Mouse (Mus musculus) stomach, postnatal 0 days (tissue): ENCODE results near the gene Frem3. TPM values are rescaled to one million over a fixed set of nuclear protein-coding genes. Genes with fewer than 3 reads are reported as not detected.
A peak's percentile ranks its signal among the peaks of the same experiment; 100 is the strongest.
"Not testable (repeated sequence)": the region's sequence is repeated elsewhere in the genome, so short reads cannot be mapped to it uniquely, and the experiment has no call there.

Source experiments
- ATAC-seq: fragments of 200-750 bp; cut with Nextera tagmentation; 2 replicates; pipeline ENCODE4 v1.8.0; 2017; ENCODE audit not compliant: low FRiP score, low TSS enrichment
- DNase-seq: peaks from one replicate; pipeline ENCODE4 v3.0.0-alpha.2; 2016; ENCODE audit warnings: low spot score
- H3K27ac ChIP-seq: fragments of 300-500 bp; sonication (generic); replicated peaks from 2 replicates; pipeline ENCODE4 v1.5.1; 2014; ENCODE audit warnings: mild to moderate bottlenecking, control low read depth
- H3K27me3 ChIP-seq: fragments of 300-500 bp; sonication (generic); 2 replicates; pipeline ENCODE4 v1.6.1; 2014; ENCODE audit warnings: low read length; ENCODE audit not compliant: control insufficient read depth, insufficient read depth
- H3K36me3 ChIP-seq: fragments of 300-500 bp; sonication (generic); 2 replicates; pipeline ENCODE4 v1.6.1; 2014; ENCODE audit warnings: low read length, mixed read lengths; ENCODE audit not compliant: control insufficient read depth, insufficient read depth
- H3K4me1 ChIP-seq: fragments of 300-500 bp; sonication (generic); replicated peaks from 2 replicates; pipeline ENCODE4 v1.6.1; 2014; ENCODE audit warnings: antibody characterized with exemption; ENCODE audit not compliant: control insufficient read depth, insufficient read depth
- H3K4me2 ChIP-seq: fragments of 300-500 bp; sonication (generic); replicated peaks from 2 replicates; pipeline ENCODE4 v1.6.1; 2014; ENCODE audit warnings: low read depth, mild to moderate bottlenecking, control low read depth, moderate library complexity
- H3K4me3 ChIP-seq: fragments of 300-500 bp; sonication (generic); 2 replicates; pipeline ENCODE4 v1.5.1; 2014; ENCODE audit warnings: low read depth, low read length, control low read depth
- H3K9ac ChIP-seq: fragments of 300-500 bp; sonication (generic); 2 replicates; pipeline ENCODE4 v1.6.1; 2014; ENCODE audit warnings: mild to moderate bottlenecking, low read length, control low read depth, mixed read lengths
- H3K9me3 ChIP-seq: fragments of 300-500 bp; sonication (generic); 2 replicates; pipeline ENCODE4 v1.6.1; 2016; ENCODE audit warnings: low read length; ENCODE audit not compliant: control insufficient read depth
- CTCF ChIP-seq: IDR thresholded peaks from 2 replicates; pipeline ENCODE4 v1.5.1; 2016; ENCODE audit warnings: antibody characterized with exemption, low read depth, mild to moderate bottlenecking, moderate library complexity
- EP300 ChIP-seq: optimal IDR thresholded peaks from 2 replicates; pipeline ENCODE3; 2016; ENCODE audit warnings: antibody characterized with exemption
- WGBS: fragments of 180-500 bp; shearing (Covaris S2); extraction: QIAGEN DNeasy Blood & Tissue Kit; methylation state at CpG from one replicate; pipeline ENCODE4 v1.1.7; 2014; 5-methylcytosine and 5-hydroxymethylcytosine counted together
- polyA plus RNA-seq: library from polyadenylated mRNA; unstranded; fragments of >200 nt; fragmentation: Nextera tagmentation; extraction: Ambion mirVana; gene quantifications from 2 replicates; pipeline ENCODE4 v1.2.1, GENCODE M21; 2015

The Frem3 gene
- polyA plus RNA-seq, 1 experiment from 2014 or later = 0.06 TPM

- Histone ChIP-seq H3K27me3 (no peaks in the 10 kb centered on the region), H3K4me1 (no peaks in the 10 kb centered on the region), H3K4me3 (no peak overlapping the region), H3K36me3 (peaks cover 7% of the 10 kb centered on the region), H3K9me3 (no peaks in the 10 kb centered on the region), H3K9ac (no peak overlapping the region), H3K4me2 (no peak overlapping the region), H3K27ac (no peak overlapping the region)
- no peak for TF ChIP-seq EP300
- no peak for TF ChIP-seq CTCF
- DNase-seq = no peak
- ATAC-seq = no peak
These were observed 121.4 kb downstream of the Frem3 start for GRCm38 (mm10) chr8:80732326-80732725.

GRCm38 (mm10) chr8:80738046-80738387, 127.1 kb downstream of the Frem3 start:
- H3K4me3 ChIP-seq = peak overlapping the region; percentile 82
- no peak for ATAC-seq
- H3K4me1 ChIP-seq = 0 out of 2 replicates have a peak, but pooled peaks cover 2% of the 10 kb centered on the region
- TF ChIP-seq EP300 (no peak), CTCF (no peak)
- no peaks in the 10 kb centered on the region for H3K27me3 ChIP-seq
- peak overlapping the region; percentile 97 for H3K27ac ChIP-seq
- peak overlapping the region; percentile 93 for H3K4me2 ChIP-seq
- WGBS = 2% methylated on average over 5 of the region's 5 CpGs
- H3K36me3 ChIP-seq = no peaks in the 10 kb centered on the region
- no peaks in the 10 kb centered on the region for H3K9me3 ChIP-seq
- no peak for DNase-seq
- H3K9ac ChIP-seq = peak overlapping the region; percentile 87

- TF ChIP-seq CTCF = 0 out of 2 replicates have a peak, but pooled peaks have one; percentile 4
- no peak for TF ChIP-seq EP300
- Histone ChIP-seq H3K27ac (peak overlapping the region; percentile 97), H3K36me3 (no peaks in the 10 kb centered on the region), H3K4me2 (peak overlapping the region; percentile 93), H3K27me3 (no peaks in the 10 kb centered on the region), H3K4me3 (peak overlapping the region; percentile 82), H3K9me3 (no peaks in the 10 kb centered on the region), H3K9ac (peak overlapping the region; percentile 87), H3K4me1 (0 out of 2 replicates have a peak, but pooled peaks cover 2% of the 10 kb centered on the region)
- DNase-seq = peak; percentile 48
- under 1% methylated on average over 52 of the region's 84 CpGs for WGBS
- ATAC-seq = peak; percentile 63
These were observed 127.7 kb downstream of the Frem3 start for GRCm38 (mm10) chr8:80738388-80739154.

- not testable (repeated sequence) for H3K27me3 ChIP-seq, H3K36me3 ChIP-seq, H3K4me1 ChIP-seq, H3K9me3 ChIP-seq
- peak within 1 kb of the TSS; percentile 87 for H3K9ac ChIP-seq
- 1% methylated on average over 77 of the region's 91 CpGs for WGBS
- H3K27ac ChIP-seq = peak within 1 kb of the TSS; percentile 97
- peak; percentile 92 for DNase-seq
- TF ChIP-seq CTCF = peak; percentile 46
- peak; percentile 99 for ATAC-seq
- H3K4me2 ChIP-seq = peak within 1 kb of the TSS; percentile 93
- peak within 1 kb of the TSS; percentile 82 for H3K4me3 ChIP-seq
These were observed 128.5 kb downstream of the Frem3 start, which contains the start of gene Smarca5 for GRCm38 (mm10) chr8:80739155-80739924. Gene Smarca5, minus strand, starts transcription at chr8:80739497.

GRCm38 (mm10) chr8:80739932-80740331, 129.1 kb downstream of the Frem3 start:
- H3K27ac ChIP-seq = peak overlapping the region; percentile 90
- no peaks in the 10 kb centered on the region for H3K36me3 ChIP-seq
- H3K9ac ChIP-seq = peak overlapping the region; percentile 58
- peak overlapping the region; percentile 53 for H3K4me2 ChIP-seq
- DNase-seq (no peak), ATAC-seq (peak; percentile 50)
- H3K9me3 ChIP-seq = no peaks in the 10 kb centered on the region
- 0 out of 2 replicates have a peak, but pooled peaks cover 2% of the 10 kb centered on the region for H3K4me1 ChIP-seq
- whole genome bisulfite sequencing = 10% methylated on average over 14 of the region's 14 CpGs
- no peaks in the 10 kb centered on the region for H3K27me3 ChIP-seq
- TF ChIP-seq EP300 (no peak), CTCF (no peak)
- H3K4me3 ChIP-seq = peak overlapping the region; percentile 49

Other genes starting within 250 kb of the Frem3 start
- 0.55 and 0.65 TPM in 2 replicates for gene Gypa, start 117.3 kb upstream of the Frem3 start, polyA plus RNA-seq
- 25.6 and 28.3 TPM in 2 replicates for gene Smarca5, start 128.4 kb downstream of the Frem3 start, polyA plus RNA-seq